Mouse (Mus musculus) stomach, embryonic 15.5 days (tissue): ENCODE data around the gene Lad1. TPM values are rescaled to one million over a fixed set of nuclear protein-coding genes. Genes with fewer than 3 reads are reported as not detected.

Experiments
- ATAC-seq: fragments of 200-750 bp; cut with Nextera tagmentation; 2 replicates; pipeline ENCODE4 v1.8.0; 2017; ENCODE audit warnings: low read depth, moderate number of reproducible peaks, moderate TSS enrichment; ENCODE audit not compliant: insufficient read depth, low FRiP score
- H3K27ac ChIP-seq: fragments of 300-500 bp; sonication (generic); 2 replicates; pipeline ENCODE4 v1.5.1; 2015; ENCODE audit warnings: mild to moderate bottlenecking, inconsistent platforms
- H3K27me3 ChIP-seq: fragments of 300-500 bp; sonication (generic); replicated peaks from 2 replicates; pipeline ENCODE4 v1.6.1; 2015; ENCODE audit warnings: inconsistent platforms
- H3K36me3 ChIP-seq: fragments of 300-500 bp; sonication (generic); 2 replicates; pipeline ENCODE4 v1.6.1; 2015; ENCODE audit warnings: inconsistent platforms
- H3K4me1 ChIP-seq: fragments of 300-500 bp; sonication (generic); 2 replicates; pipeline ENCODE4 v1.6.1; 2015; ENCODE audit warnings: inconsistent platforms
- H3K4me2 ChIP-seq: fragments of 300-500 bp; sonication (generic); 2 replicates; pipeline ENCODE4 v1.6.1; 2015; ENCODE audit warnings: mild to moderate bottlenecking, inconsistent platforms
- H3K4me3 ChIP-seq: fragments of 300-500 bp; sonication (generic); replicated peaks from 2 replicates; pipeline ENCODE4 v1.5.1; 2015; ENCODE audit warnings: inconsistent platforms
- H3K9ac ChIP-seq: fragments of 300-500 bp; sonication (generic); 2 replicates; pipeline ENCODE4 v1.6.1; 2015; ENCODE audit warnings: inconsistent platforms
- H3K9me3 ChIP-seq: fragments of 300-500 bp; sonication (generic); 2 replicates; pipeline ENCODE4 v1.6.1; 2016; ENCODE audit warnings: inconsistent platforms
- WGBS: fragments of 180-500 bp; shearing (Covaris S2); methylation state at CpG from one replicate; pipeline ENCODE4 v1.1.7; 2015; 5-methylcytosine and 5-hydroxymethylcytosine counted together
- polyA plus RNA-seq: library from polyadenylated mRNA; unstranded; fragments of >200 nt; fragmentation: Nextera tagmentation; extraction: Ambion mirVana; gene quantifications from 2 replicates; pipeline ENCODE4 v1.2.1, GENCODE M21; 2015

The Lad1 gene
- polyA plus RNA-seq, 1 experiment from 2014 or later, result 97.1 TPM

DNA sequence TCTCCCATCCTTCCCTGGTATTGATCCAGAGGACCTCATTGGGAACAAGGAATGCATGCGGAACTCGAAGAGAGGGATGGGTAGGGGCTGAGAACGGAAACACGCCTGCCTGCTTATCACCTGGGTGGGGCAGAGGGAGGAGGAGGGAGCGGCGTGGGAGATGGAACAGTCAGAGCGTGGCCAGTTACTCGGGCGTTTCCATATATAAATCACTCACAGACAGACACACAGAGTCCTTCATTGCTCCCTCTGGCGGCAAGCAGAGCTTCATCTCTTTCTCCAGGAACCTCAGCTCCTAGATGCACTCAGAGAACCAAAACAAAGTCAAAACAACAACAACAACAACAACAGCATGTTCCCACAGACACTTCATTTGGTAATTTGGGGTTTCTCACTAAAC, 29.7 kb upstream of the Lad1 start:
- Histone ChIP-seq H3K4me2 (peak overlapping the region; percentile 37; the same call in 1 of the 2 replicates), H3K27me3 (no peaks in the 10 kb centered on the region), H3K9me3 (no peaks in the 10 kb centered on the region), H3K27ac (no peak overlapping the region), H3K9ac (no peak overlapping the region), H3K36me3 (no peaks in the 10 kb centered on the region), H3K4me1 (peaks cover 6% of the 10 kb centered on the region), H3K4me3 (no peak overlapping the region)
- ATAC-seq, result no peak
- 11% methylated on average over 10 of the region's 10 CpGs for WGBS

DNA sequence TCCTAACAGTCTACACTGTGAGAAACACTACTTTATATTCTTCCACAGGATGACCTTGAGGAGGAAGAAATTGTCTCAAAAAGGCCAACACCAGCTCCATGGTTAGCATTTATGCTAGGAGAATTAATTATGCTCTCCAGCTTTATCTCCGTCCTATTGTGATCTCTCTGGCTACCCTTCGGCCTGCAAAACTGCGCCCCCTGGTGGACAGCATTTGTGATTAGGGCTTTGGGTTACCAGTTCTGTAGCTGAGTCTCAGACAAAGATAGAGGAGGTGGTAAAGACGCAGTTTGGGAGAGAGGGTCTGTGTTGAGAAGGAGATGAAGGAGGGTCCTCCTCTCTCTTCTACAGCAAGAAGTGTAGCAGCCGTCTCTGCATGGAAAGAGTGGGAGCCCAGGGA, 28.6 kb upstream of the Lad1 start:
- no peak for ATAC-seq
- 11% methylated on average over 5 of the region's 5 CpGs for WGBS
- no peak overlapping the region for H3K9ac ChIP-seq
- H3K4me2 ChIP-seq, result no peak overlapping the region
- no peak overlapping the region for H3K4me3 ChIP-seq
- no peak overlapping the region for H3K27ac ChIP-seq
- H3K27me3 ChIP-seq, result no peaks in the 10 kb centered on the region
- H3K9me3 ChIP-seq, result no peaks in the 10 kb centered on the region
- peaks cover 12% of the 10 kb centered on the region for H3K4me1 ChIP-seq
- no peaks in the 10 kb centered on the region for H3K36me3 ChIP-seq

DNA sequence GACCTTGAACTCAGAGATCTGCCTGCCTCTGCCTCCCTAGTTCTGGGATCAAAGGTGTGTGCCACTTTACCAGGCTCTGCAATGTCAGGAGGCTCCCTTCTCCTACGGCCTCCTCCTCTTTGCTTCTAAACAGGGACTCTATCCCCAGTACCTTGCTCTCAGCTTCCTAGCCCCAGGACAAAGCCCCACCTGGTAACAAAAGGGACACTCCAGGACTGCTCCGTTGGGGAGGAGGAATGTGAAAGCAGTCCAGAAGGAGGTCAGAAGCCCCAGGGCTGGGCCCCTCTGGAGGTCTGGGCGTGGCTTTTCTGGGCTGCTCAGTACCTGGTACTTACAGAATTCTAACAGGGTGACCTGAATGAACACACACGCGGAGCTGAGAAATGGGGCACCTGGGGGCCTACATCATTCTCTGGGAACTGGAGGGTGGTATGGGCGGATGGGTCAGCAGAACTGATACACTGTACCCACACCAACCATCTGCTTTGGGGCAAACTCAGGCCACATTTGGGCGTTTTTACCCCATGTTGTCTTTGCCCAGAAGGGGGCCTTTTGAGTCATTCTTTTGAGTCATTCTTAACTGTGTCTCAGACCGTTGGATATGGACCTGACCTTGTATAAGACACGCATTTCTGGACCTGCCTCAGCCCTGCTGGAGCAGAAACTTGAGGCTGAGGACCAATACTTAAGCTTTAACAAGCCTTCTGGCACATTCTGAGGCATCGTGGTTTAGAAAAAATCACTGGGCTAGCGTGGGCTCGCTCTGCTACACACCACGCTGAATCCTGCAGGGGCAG, 26.1 kb upstream of the Lad1 start:
- Histone ChIP-seq H3K4me1 (peaks cover 24% of the 10 kb centered on the region), H3K36me3 (no peaks in the 10 kb centered on the region), H3K4me3 (no peak overlapping the region), H3K27ac (peak overlapping the region; percentile 74), H3K9me3 (no peaks in the 10 kb centered on the region), H3K9ac (no peak overlapping the region), H3K27me3 (no peaks in the 10 kb centered on the region), H3K4me2 (no peak overlapping the region)
- no peak for ATAC-seq
- WGBS, result 64% methylated on average over 13 of the region's 13 CpGs

DNA sequence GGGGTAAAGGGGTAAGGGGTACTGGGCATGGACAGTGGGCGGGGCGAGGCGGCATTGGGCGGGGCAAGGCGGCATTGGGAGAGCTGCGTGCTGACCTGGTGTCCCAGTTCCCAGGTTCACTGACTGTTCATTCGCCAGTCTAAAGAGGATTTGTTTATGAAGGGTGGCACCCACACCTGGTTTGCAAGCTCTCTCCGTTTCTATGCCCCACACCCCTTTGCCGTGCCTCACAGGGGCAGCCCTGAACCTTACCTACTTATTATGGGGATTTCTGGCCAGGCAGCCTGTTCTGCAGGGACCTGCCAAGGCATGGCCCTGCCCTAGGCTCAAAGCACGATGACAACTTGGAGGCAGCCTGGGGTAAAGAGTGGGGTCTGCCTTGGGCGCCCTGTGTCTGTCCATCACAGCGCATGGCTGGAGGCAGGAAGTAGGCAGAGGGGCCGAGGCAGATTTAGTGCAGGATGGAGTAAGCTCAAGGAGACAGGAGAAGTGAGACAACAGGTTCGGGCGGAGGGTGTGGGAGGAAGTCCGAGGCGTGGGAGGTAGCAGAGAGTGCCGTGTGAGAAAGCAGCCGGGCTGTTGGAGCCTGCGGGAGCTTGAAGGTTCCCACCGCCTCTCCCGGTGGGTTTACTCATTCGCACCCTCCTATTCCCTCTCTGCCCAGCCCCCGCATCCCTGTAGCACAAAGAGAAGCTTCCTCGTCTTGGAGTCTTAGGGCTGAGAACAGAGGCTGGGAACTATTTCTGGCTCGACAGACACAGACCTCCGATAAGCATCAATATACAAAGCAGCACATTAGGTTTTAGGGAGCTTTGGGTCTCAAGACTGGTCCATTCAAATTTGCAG, 24.8 kb upstream of the Lad1 start:
- H3K4me1 ChIP-seq, result peaks cover 24% of the 10 kb centered on the region
- H3K9ac ChIP-seq, result no peak overlapping the region
- peak overlapping the region; percentile 87 for H3K27ac ChIP-seq
- no peaks in the 10 kb centered on the region for H3K9me3 ChIP-seq
- H3K27me3 ChIP-seq, result no peaks in the 10 kb centered on the region
- ATAC-seq, result peak; percentile 69
- H3K36me3 ChIP-seq, result no peaks in the 10 kb centered on the region
- peak overlapping the region; percentile 28 for H3K4me3 ChIP-seq
- H3K4me2 ChIP-seq, result peak overlapping the region; percentile 60
- WGBS, result 12% methylated on average over 27 of the region's 27 CpGs

DNA sequence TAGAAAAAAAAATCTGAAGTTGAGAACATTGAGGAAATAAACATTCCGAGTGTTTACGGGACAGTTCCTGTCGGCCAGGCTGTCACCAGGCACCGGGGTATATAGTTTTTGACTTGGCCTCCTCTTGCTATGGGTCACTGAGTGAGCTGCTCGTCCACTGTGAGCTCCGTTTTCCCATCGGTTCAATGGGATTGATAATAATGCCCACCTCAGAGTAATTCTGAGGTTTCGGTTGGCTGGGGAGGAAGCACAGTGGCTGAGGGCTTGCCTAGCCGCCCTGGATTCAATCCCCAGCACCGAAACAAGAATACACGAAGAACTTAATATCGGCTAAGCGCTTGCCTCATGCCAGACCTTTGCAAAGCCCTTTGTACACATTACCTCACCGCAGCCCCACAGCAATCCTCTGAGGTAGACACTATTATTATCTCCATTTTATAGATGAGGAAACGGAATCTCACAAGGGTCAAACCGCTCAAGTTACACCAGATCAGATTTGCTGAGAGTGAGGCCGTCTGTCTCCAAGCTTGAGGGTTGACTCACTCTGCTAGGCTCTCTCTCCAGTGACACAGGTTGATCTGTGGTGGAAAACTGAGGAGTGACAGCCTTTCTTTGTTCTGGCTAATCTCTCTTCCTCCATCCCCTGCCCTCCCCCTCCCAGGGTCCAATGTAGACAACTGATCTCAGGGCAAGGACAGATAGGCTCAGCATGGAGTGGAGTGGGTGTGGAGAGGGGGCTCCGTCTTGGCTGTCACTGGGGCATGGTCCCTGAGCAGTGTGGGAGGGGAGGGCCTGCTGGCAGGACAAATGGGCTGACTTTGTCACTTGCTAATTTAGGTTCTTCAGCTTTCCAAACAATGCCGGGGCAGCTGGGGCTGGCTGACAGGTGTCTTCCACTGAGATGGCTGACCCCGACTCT, 23.9 kb upstream of the Lad1 start:
- Histone ChIP-seq H3K4me1 (peaks cover 26% of the 10 kb centered on the region), H3K4me3 (peak overlapping the region; percentile 28; the same call in 1 of the 2 replicates), H3K27ac (peak overlapping the region; percentile 87), H3K9ac (no peak overlapping the region), H3K9me3 (no peaks in the 10 kb centered on the region), H3K4me2 (peak overlapping the region; percentile 60), H3K36me3 (no peaks in the 10 kb centered on the region), H3K27me3 (no peaks in the 10 kb centered on the region)
- peak; percentile 11; the same call in 1 of the 2 replicates for ATAC-seq
- 21% methylated on average over 20 of the region's 20 CpGs for WGBS

DNA sequence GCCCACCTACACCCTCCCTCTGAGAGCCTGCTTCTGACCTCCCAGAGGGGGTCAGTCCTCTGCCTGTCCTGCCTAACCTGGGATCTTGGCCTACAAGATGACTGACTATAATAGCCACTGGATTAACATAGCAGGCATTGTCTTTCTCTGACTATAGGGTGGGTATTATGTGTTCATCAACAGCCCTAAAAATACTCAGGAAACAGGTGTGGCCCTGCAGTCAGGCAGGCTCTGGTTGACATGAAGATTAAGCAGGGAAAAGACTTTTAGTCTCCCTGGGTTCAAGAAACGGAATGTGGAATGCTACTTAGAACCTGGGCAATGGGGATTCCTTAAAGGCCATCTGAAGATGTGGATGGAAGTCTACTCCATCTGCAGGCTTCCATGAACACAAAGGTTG, 19.9 kb upstream of the Lad1 start:
- H3K4me1 ChIP-seq, result peaks cover 43% of the 10 kb centered on the region

DNA sequence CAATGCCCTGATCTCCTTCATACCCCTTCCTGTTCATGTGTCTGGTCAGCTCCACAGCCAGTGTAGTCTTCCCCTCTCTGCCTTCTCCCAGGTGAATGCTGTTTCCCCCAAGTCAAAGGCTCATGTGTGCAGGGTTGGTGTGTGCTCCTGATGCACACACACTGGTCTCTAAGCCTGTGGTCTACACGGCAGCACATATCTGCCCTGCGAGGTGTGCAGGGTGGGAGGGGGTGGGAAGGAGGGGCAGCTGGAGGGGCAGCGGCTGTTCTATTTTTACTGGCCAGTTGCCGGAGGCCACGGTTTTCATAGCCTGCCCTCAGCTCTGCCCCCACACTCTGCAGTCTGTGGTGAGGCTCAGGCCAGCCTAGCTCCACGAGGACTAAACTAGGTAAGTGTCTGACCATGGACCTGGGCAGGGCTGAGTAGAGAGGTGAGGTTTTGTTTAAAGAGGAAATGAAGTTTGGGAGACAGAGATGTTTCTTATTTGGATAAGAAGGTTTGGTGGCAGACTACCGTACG, 19.2 kb upstream of the Lad1 start:
- no peak for ATAC-seq
- WGBS, result 45% methylated on average over 8 of the region's 8 CpGs

More for the DNA sequence above, 19.9 kb upstream of the Lad1 start:
- no peak overlapping the region for H3K4me3 ChIP-seq
- 69% methylated on average over 1 of the region's 1 CpGs for WGBS
- H3K4me2 ChIP-seq, result no peak overlapping the region
- H3K27me3 ChIP-seq, result no peaks in the 10 kb centered on the region
- no peaks in the 10 kb centered on the region for H3K9me3 ChIP-seq
- no peak for ATAC-seq
- no peak overlapping the region for H3K9ac ChIP-seq
- no peaks in the 10 kb centered on the region for H3K36me3 ChIP-seq
- H3K27ac ChIP-seq, result no peak overlapping the region

DNA sequence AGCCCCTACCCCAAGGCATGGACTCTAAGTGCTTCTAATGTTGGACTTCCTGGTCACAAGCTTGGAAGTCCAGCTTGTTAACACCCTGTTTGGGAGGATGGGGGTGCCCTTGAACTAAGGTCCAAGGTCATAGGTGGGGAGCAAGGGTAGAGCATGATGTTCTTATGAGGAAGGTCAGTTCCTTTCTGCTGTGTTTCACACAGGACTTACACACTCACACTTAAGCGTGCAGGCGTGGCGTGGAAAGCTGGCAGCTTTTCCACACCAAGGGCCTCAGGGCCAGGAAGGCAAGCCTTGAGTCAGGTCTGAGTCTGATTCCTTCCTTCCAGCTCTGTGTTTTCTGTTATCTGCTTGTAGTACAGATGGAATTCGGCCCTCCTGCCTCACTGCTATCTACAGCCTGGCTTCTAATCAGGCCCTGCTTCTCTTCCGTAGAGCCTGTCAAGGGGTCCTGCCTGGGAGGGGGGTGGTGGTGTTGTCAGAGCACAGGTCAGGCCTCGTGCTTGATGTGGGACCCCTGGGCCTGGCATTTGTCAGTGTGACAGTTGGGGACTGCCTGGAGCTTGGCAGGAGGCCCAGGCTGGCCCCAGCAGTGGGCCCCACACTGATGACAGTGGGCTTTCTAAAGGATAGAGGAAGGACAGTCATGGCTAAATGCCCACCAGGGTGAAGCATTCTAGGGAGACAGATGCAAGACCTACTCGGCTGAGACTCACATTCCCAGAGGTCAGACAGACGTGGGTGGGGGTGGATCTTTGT, 18.0 kb upstream of the Lad1 start:
- H3K9me3 ChIP-seq, result no peaks in the 10 kb centered on the region
- H3K4me3 ChIP-seq, result no peak overlapping the region
- no peak overlapping the region for H3K9ac ChIP-seq
- 23% methylated on average over 8 of the region's 8 CpGs for WGBS
- H3K27me3 ChIP-seq, result no peaks in the 10 kb centered on the region
- ATAC-seq, result peak; percentile 74
- H3K4me2 ChIP-seq, result no peak overlapping the region
- no peaks in the 10 kb centered on the region for H3K36me3 ChIP-seq
- H3K4me1 ChIP-seq, result peaks cover 31% of the 10 kb centered on the region
- peak overlapping the region; percentile 69 for H3K27ac ChIP-seq

More for the DNA sequence above, 19.2 kb upstream of the Lad1 start:
- Histone ChIP-seq H3K4me3 (no peak overlapping the region), H3K9me3 (no peaks in the 10 kb centered on the region), H3K27me3 (no peaks in the 10 kb centered on the region), H3K4me1 (peaks cover 38% of the 10 kb centered on the region), H3K27ac (no peak overlapping the region), H3K4me2 (no peak overlapping the region), H3K9ac (no peak overlapping the region), H3K36me3 (no peaks in the 10 kb centered on the region)

DNA sequence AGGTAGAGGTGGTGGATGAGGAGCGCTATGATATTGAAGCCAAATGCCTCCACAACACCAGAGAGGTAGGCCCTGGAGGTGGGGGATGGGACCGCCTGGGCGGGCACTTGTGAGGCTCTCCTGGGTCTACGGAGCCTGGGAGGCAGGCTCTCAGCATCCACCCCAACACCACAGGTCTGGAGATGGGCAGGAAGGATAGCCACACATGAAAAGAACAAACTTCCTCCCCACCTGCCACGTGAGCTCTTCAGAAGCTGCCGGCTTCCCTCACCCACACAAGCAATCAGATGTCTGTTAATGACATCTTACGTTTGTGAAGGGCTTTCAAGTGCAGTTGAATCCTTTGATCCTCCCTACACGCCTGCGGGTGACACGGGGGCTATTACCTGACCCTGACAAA, 10.9 kb upstream of the Lad1 start:
- no peaks in the 10 kb centered on the region for H3K9me3 ChIP-seq
- no peak overlapping the region for H3K9ac ChIP-seq
- H3K4me3 ChIP-seq, result no peak overlapping the region
- H3K4me2 ChIP-seq, result no peak overlapping the region
- no peaks in the 10 kb centered on the region for H3K36me3 ChIP-seq
- H3K4me1 ChIP-seq, result 0 out of 2 replicates have a peak, but pooled peaks cover 4% of the 10 kb centered on the region
- H3K27ac ChIP-seq, result no peak overlapping the region
- ATAC-seq, result no peak
- H3K27me3 ChIP-seq, result no peaks in the 10 kb centered on the region
- WGBS, result 35% methylated on average over 10 of the region's 10 CpGs

DNA sequence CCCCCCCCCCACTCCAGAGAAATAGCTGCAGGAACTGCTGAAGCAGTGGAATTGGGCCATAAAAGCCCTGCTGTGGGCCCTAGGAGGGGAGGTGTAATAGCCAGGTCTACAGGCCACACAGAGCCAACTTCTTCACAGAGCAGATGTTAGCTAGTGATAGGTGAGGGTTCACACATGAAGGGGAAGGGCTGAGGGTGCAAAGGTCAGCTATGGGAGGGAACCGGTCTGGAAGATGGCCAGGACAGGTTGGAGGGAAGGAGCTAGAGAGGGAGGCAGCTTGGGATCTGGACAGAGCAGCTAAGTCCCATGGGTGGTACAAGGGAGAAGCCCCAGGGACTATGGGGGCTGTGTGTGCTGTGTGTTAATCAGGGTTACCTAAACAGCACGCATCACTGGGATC, 8.2 kb upstream of the Lad1 start:
- ATAC-seq, result no peak
- no peak overlapping the region for H3K27ac ChIP-seq

More for the DNA sequence above, 8.2 kb upstream of the Lad1 start:
- Histone ChIP-seq H3K27me3 (no peaks in the 10 kb centered on the region), H3K4me3 (no peak overlapping the region), H3K36me3 (no peaks in the 10 kb centered on the region), H3K9ac (no peak overlapping the region), H3K9me3 (no peaks in the 10 kb centered on the region), H3K4me2 (no peak overlapping the region), H3K4me1 (peaks cover 16% of the 10 kb centered on the region; the same call in 1 of the 2 replicates)
- WGBS, result 64% methylated on average over 2 of the region's 2 CpGs
